Mouse (Mus musculus) WW6 (cell line): ENCODE data around the gene Dis3l.

Experiments used
- DNase-seq: peaks from one replicate; pipeline ENCODE4 v3.0.0-alpha.2; 2013; ENCODE audit warnings: low read depth, low spot score

Gene Dis3l

DNA sequence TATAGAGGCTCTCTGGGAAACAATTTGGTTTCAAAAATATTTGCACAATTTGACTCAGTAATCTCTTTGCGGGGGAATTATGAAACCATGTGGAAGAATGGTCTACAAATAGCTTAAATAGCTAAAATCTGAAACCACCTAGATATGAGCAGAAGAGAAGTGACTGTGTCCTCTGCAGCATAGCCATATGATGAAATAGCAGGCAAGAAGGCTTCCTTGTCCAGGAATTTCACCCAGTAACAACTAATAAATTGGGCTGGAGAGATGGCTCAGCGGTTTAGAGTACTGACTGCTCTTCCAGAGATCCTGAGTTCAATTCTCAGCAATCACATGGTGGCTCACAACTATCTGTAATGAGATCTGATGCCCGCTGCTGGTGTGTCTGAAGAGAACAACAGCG, 80.1 kb downstream of the Dis3l start:
- no peak for DNase-seq

DNA sequence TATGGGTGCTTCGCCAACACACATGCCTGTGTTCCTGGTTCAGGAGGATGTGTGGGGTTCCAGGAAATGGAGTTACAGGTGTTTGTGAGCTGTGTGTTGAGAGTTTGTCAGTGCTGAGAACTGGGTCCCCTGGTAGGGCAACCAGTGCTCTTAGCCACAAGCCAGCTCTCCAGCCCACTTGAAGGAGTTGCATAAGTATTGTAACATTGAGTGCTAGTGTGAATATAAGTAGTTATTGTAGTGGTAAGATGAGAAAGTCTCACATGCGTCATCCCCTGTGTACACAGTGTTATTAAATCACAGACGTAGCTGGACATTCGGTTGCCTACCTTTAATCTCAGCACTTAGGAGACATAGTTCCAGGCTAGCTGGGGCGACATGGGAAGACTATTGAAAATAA, 81.2 kb downstream of the Dis3l start:
- no peak for DNase-seq
